Mouse (Mus musculus) heart, adult 18-20 months (tissue): ENCODE measurements around the gene Ulk3. TPM values are rescaled to one million over a fixed set of nuclear protein-coding genes. Genes with fewer than 3 reads are reported as not detected.

Source experiments
- DNase-seq, 2 experiments: peaks; one replicate each; pipeline ENCODE4 v3.0.0; 2021 to 2022; ENCODE audit warnings: mixed read lengths in 1 of 2
- total RNA-seq, 2 experiments: library from RNA; stranded (reverse); gene quantifications; 2 replicates each; pipeline ENCODE4 v1.2.3; 2021

The Ulk3 gene
- total RNA-seq, 2 experiments from 2014 or later: 8.6 to 9.3 TPM

- DNase-seq: peak in 1 of 2 experiments; percentile 43
Observed at GRCm38 (mm10) chr9:57644442-57644943, 55.2 kb downstream of the Ulk3 start.

GRCm38 (mm10) chr9:57644944-57645893 lies 56.0 kb downstream of the Ulk3 start:
- DNase-seq: peak; percentile 94 to 95

Other genes starting within 250 kb of the Ulk3 start
- 1 to 10 TPM; 7.8 to 8.6 TPM for gene Ppcdc, start 149.3 kb upstream of the Ulk3 start, total RNA-seq
- gene Scamp5, start 121.4 kb upstream of the Ulk3 start, total RNA-seq: 1 to 10 TPM; 5.7 TPM
- 1 to 10 TPM in 1 of 2 experiments, under 1 TPM in 1; 0.92 to 2.0 TPM for gene Rpp25, start 85.4 kb upstream of the Ulk3 start, total RNA-seq
- gene Cox5a, start 68.2 kb upstream of the Ulk3 start, total RNA-seq: 1,000 to 10,000 TPM; 2,577 to 2,715 TPM
- 1 to 10 TPM; 8.1 to 9.2 TPM for gene Fam219b, start 51.9 kb upstream of the Ulk3 start, total RNA-seq
- 100 to 1,000 TPM; 118 to 140 TPM for gene Mpi, start 36.7 kb upstream of the Ulk3 start, total RNA-seq
- gene Scamp2, start 28.5 kb upstream of the Ulk3 start, total RNA-seq: 10 to 100 TPM; 24.2 to 28.5 TPM
- not detected for gene Cplx3, start 16.8 kb downstream of the Ulk3 start, total RNA-seq
- under 1 TPM; 0.15 to 0.23 TPM for gene Lman1l, start 31.3 kb downstream of the Ulk3 start, total RNA-seq
- 10 to 100 TPM; 23.7 to 30.6 TPM for gene Csk, start 64.2 kb downstream of the Ulk3 start, total RNA-seq
- not detected for gene Cyp1a2, start 94.3 kb downstream of the Ulk3 start, total RNA-seq
- gene Cyp1a1, start 98.5 kb downstream of the Ulk3 start, total RNA-seq: under 1 TPM; 0.15 to 0.39 TPM
- gene Edc3, start 119.1 kb downstream of the Ulk3 start, total RNA-seq: 1 to 10 TPM; 4.7 to 6.6 TPM
- 10 to 100 TPM; 21.3 to 29.0 TPM for gene Clk3, start 176.4 kb downstream of the Ulk3 start, total RNA-seq
- gene Arid3b, start 247.3 kb downstream of the Ulk3 start, total RNA-seq: 1 to 10 TPM; 3.7 to 4.9 TPM